Mouse (Mus musculus) v-Abl transformed pro-B cells (cell line): ENCODE results near the gene Cacna1s.

Experiments
- in situ Hi-C, 2 experiments: fragments of 400-800 bp; cut with MboI; formaldehyde crosslinking; loops; one replicate each; pipeline ENCODE4 v1.15.1; 2025; ENCODE audit not compliant: unreplicated experiment in 2 of 2

Gene Cacna1s

GRCm38 (mm10) chr1:136133570-136134240 is 81.2 kb downstream of the Cacna1s start:
- in situ Hi-C loops, result loop anchor here in 1 of 2 experiments (25.0 kb wide), 1 partner anchor 1754 kb away; no protein-coding TSS in a partner anchor

GRCm38 (mm10) chr1:136134547-136134946 is 82.0 kb downstream of the Cacna1s start:
- in situ Hi-C loops, result loop anchor here in 1 of 2 experiments (25.0 kb wide), 1 partner anchor 1753 kb away; no protein-coding TSS in a partner anchor

- in situ Hi-C loops, result loop anchor here in 1 of 2 experiments (25.0 kb wide), 1 partner anchor 1752 kb away; no protein-coding TSS in a partner anchor
Measured at GRCm38 (mm10) chr1:136135046-136135445, 82.5 kb downstream of the Cacna1s start.

GRCm38 (mm10) chr1:136135777-136136444 is 83.4 kb downstream of the Cacna1s start:
- in situ Hi-C loops, result loop anchor here in 1 of 2 experiments (25.0 kb wide), 1 partner anchor 1751 kb away; no protein-coding TSS in a partner anchor

GRCm38 (mm10) chr1:136136547-136136946 is 84.0 kb downstream of the Cacna1s start:
- in situ Hi-C loops, result loop anchor here in 1 of 2 experiments (25.0 kb wide), 1 partner anchor 1751 kb away; no protein-coding TSS in a partner anchor

GRCm38 (mm10) chr1:136137071-136137531 is 84.6 kb downstream of the Cacna1s start:
- in situ Hi-C loops, result loop anchor here in 1 of 2 experiments (25.0 kb wide), 1 partner anchor 1750 kb away; no protein-coding TSS in a partner anchor

- in situ Hi-C loops, result loop anchor here in 1 of 2 experiments (25.0 kb wide), 1 partner anchor 1750 kb away; no protein-coding TSS in a partner anchor
Measured at GRCm38 (mm10) chr1:136137575-136137974, 85.0 kb downstream of the Cacna1s start.

- in situ Hi-C loops, result loop anchor here in 1 of 2 experiments (25.0 kb wide), 1 partner anchor 1749 kb away; no protein-coding TSS in a partner anchor
Measured at GRCm38 (mm10) chr1:136138191-136138830, 85.8 kb downstream of the Cacna1s start.

- in situ Hi-C loops, result loop anchor here in 1 of 2 experiments (25.0 kb wide), 1 partner anchor 1747 kb away; no protein-coding TSS in a partner anchor
Measured at GRCm38 (mm10) chr1:136139990-136140640, 87.6 kb downstream of the Cacna1s start.

- in situ Hi-C loops, result loop anchor here in 1 of 2 experiments (25.0 kb wide), 1 partner anchor 1746 kb away; no protein-coding TSS in a partner anchor
Measured at GRCm38 (mm10) chr1:136141176-136141950, 88.8 kb downstream of the Cacna1s start.

GRCm38 (mm10) chr1:136142336-136142735 is 89.8 kb downstream of the Cacna1s start:
- in situ Hi-C loops, result loop anchor here in 1 of 2 experiments (25.0 kb wide), 1 partner anchor 1745 kb away; no protein-coding TSS in a partner anchor

GRCm38 (mm10) chr1:136143514-136143913 is 91.0 kb downstream of the Cacna1s start:
- in situ Hi-C loops, result loop anchor here in 1 of 2 experiments (25.0 kb wide), 1 partner anchor 1744 kb away; no protein-coding TSS in a partner anchor

- in situ Hi-C loops, result loop anchor here in 1 of 2 experiments (25.0 kb wide), 1 partner anchor 1738 kb away; no protein-coding TSS in a partner anchor
Measured at GRCm38 (mm10) chr1:136149702-136150101, 97.2 kb downstream of the Cacna1s start.

GRCm38 (mm10) chr1:136151371-136151770 is 98.8 kb downstream of the Cacna1s start:
- in situ Hi-C loops, result no loop called here

GRCm38 (mm10) chr1:136156304-136156703 is 103.8 kb downstream of the Cacna1s start:
- in situ Hi-C loops, result no loop called here

GRCm38 (mm10) chr1:136156951-136157350 is 104.4 kb downstream of the Cacna1s start:
- in situ Hi-C loops, result no loop called here

- in situ Hi-C loops, result no loop called here
Measured at GRCm38 (mm10) chr1:136159830-136160229, 107.3 kb downstream of the Cacna1s start.

GRCm38 (mm10) chr1:136160297-136160696 is 107.7 kb downstream of the Cacna1s start:
- in situ Hi-C loops, result no loop called here

- in situ Hi-C loops, result no loop called here
Measured at GRCm38 (mm10) chr1:136160930-136161329, 108.4 kb downstream of the Cacna1s start.
